Mouse (Mus musculus): Measurements from ENCODE around the gene Tnfrsf13c. TPM values are rescaled to one million over a fixed set of nuclear protein-coding genes. Genes with fewer than 3 reads are reported as not detected.

Tnfrsf13c gene
- polyA plus RNA-seq, 1 experiment = 1.9 TPM

GRCm38 (mm10) chr15:82181131-82181530 lies 43.0 kb downstream of the Tnfrsf13c start:
- TF ChIP-seq EP300 (IDR thresholded peaks at IDR 0.05; ENCODE audit: insufficient read depth, low read depth, low read length) (no peak), POLR2A (IDR thresholded peaks at IDR 0.05; ENCODE audit: insufficient read depth, low read length) (no peak), CTCF (IDR thresholded peaks at IDR 0.05; ENCODE audit: low read depth, low read length) (no peak)
- peaks cover 84% of the 10 kb centered on the region for H3K36me3 ChIP-seq (ENCODE audit: control insufficient read depth, insufficient read depth, low read length, poor library complexity, severe bottlenecking)
- no peak overlapping the region for H3K4me3 ChIP-seq (ENCODE audit: low read depth, low read length)
- no peak overlapping the region for H3K9ac ChIP-seq (ENCODE audit: low read depth, poor library complexity, severe bottlenecking)
- peaks cover 12% of the 10 kb centered on the region for H3K9me3 ChIP-seq (replicated peaks; ENCODE audit: control insufficient read depth, insufficient read depth, low read length, poor library complexity, severe bottlenecking)
- H3K27me3 ChIP-seq (ENCODE audit: control insufficient read depth, insufficient read depth, low read length, poor library complexity, severe bottlenecking) = no peaks in the 10 kb centered on the region
- H3K4me1 ChIP-seq (ENCODE audit: control insufficient read depth, insufficient read depth, low read length) = no peaks in the 10 kb centered on the region
- H3K27ac ChIP-seq (ENCODE audit: insufficient read depth, low read length) = no peak overlapping the region

GRCm38 (mm10) chr15:82177743-82178290 lies 46.4 kb downstream of the Tnfrsf13c start:
- no peak overlapping the region for H3K27ac ChIP-seq (ENCODE audit: insufficient read depth, low read length)
- H3K27me3 ChIP-seq (ENCODE audit: control insufficient read depth, insufficient read depth, low read length, poor library complexity, severe bottlenecking) = no peaks in the 10 kb centered on the region
- peaks cover 84% of the 10 kb centered on the region for H3K36me3 ChIP-seq (ENCODE audit: control insufficient read depth, insufficient read depth, low read length, poor library complexity, severe bottlenecking)
- TF ChIP-seq CTCF (IDR thresholded peaks at IDR 0.05; ENCODE audit: low read depth, low read length) (no peak), POLR2A (IDR thresholded peaks at IDR 0.05; ENCODE audit: insufficient read depth, low read length) (no peak), EP300 (IDR thresholded peaks at IDR 0.05; ENCODE audit: insufficient read depth, low read depth, low read length) (no peak)
- no peak overlapping the region; the same call in 1 of the 2 replicates for H3K9ac ChIP-seq (ENCODE audit: low read depth, poor library complexity, severe bottlenecking)
- peaks cover 12% of the 10 kb centered on the region for H3K9me3 ChIP-seq (replicated peaks; ENCODE audit: control insufficient read depth, insufficient read depth, low read length, poor library complexity, severe bottlenecking)
- no peak overlapping the region for H3K4me3 ChIP-seq (ENCODE audit: low read depth, low read length)
- H3K4me1 ChIP-seq (ENCODE audit: control insufficient read depth, insufficient read depth, low read length) = no peaks in the 10 kb centered on the region

- Histone ChIP-seq H3K36me3 (ENCODE audit: control insufficient read depth, insufficient read depth, low read length, poor library complexity, severe bottlenecking) (peaks cover 73% of the 10 kb centered on the region), H3K9me3 (replicated peaks; ENCODE audit: control insufficient read depth, insufficient read depth, low read length, poor library complexity, severe bottlenecking) (no peaks in the 10 kb centered on the region), H3K4me1 (ENCODE audit: control insufficient read depth, insufficient read depth, low read length) (no peaks in the 10 kb centered on the region), H3K9ac (ENCODE audit: low read depth, poor library complexity, severe bottlenecking) (no peak overlapping the region), H3K27me3 (ENCODE audit: control insufficient read depth, insufficient read depth, low read length, poor library complexity, severe bottlenecking) (no peaks in the 10 kb centered on the region), H3K4me3 (ENCODE audit: low read depth, low read length) (no peak overlapping the region), H3K27ac (ENCODE audit: insufficient read depth, low read length) (no peak overlapping the region)
- TF ChIP-seq POLR2A (IDR thresholded peaks at IDR 0.05; ENCODE audit: insufficient read depth, low read length) (no peak), CTCF (IDR thresholded peaks at IDR 0.05; ENCODE audit: low read depth, low read length) (no peak), EP300 (IDR thresholded peaks at IDR 0.05; ENCODE audit: insufficient read depth, low read depth, low read length) (no peak)
Observed at GRCm38 (mm10) chr15:82175091-82175490, 49.1 kb downstream of the Tnfrsf13c start.

GRCm38 (mm10) chr15:82172648-82173047 lies 51.5 kb downstream of the Tnfrsf13c start:
- H3K9ac ChIP-seq (ENCODE audit: low read depth, poor library complexity, severe bottlenecking) = no peak overlapping the region
- H3K4me3 ChIP-seq (ENCODE audit: low read depth, low read length) = no peak overlapping the region
- no peak overlapping the region for H3K27ac ChIP-seq (ENCODE audit: insufficient read depth, low read length)
- H3K4me1 ChIP-seq (ENCODE audit: control insufficient read depth, insufficient read depth, low read length) = no peaks in the 10 kb centered on the region
- H3K27me3 ChIP-seq (ENCODE audit: control insufficient read depth, insufficient read depth, low read length, poor library complexity, severe bottlenecking) = no peaks in the 10 kb centered on the region
- no peak for TF ChIP-seq POLR2A (IDR thresholded peaks at IDR 0.05; ENCODE audit: insufficient read depth, low read length)
- TF ChIP-seq CTCF (IDR thresholded peaks at IDR 0.05; ENCODE audit: low read depth, low read length) = no peak
- TF ChIP-seq EP300 (IDR thresholded peaks at IDR 0.05; ENCODE audit: insufficient read depth, low read depth, low read length) = no peak
- H3K36me3 ChIP-seq (ENCODE audit: control insufficient read depth, insufficient read depth, low read length, poor library complexity, severe bottlenecking) = peaks cover 49% of the 10 kb centered on the region
- H3K9me3 ChIP-seq (replicated peaks; ENCODE audit: control insufficient read depth, insufficient read depth, low read length, poor library complexity, severe bottlenecking) = no peaks in the 10 kb centered on the region

Other genes starting within 250 kb of the Tnfrsf13c start
- gene 1700029P11Rik, start 243.8 kb downstream of the Tnfrsf13c start, polyA plus RNA-seq (2011; ENCODE audit: insufficient read depth, insufficient read length, low read depth, missing spikeins) = 3.5 and 4.8 TPM in 2 replicates
- 98.6 and 131 TPM in 2 replicates for gene Xrcc6, start 236.5 kb downstream of the Tnfrsf13c start, polyA plus RNA-seq (2011; ENCODE audit: insufficient read depth, insufficient read length, low read depth, missing spikeins)
- 45.4 and 45.9 TPM in 2 replicates for gene Desi1, start 190.5 kb downstream of the Tnfrsf13c start, polyA plus RNA-seq (2011; ENCODE audit: insufficient read depth, insufficient read length, low read depth, missing spikeins)
- gene Snu13, start 176.8 kb downstream of the Tnfrsf13c start, polyA plus RNA-seq (2011; ENCODE audit: insufficient read depth, insufficient read length, low read depth, missing spikeins) = 271 and 279 TPM in 2 replicates
- gene 4930407I10Rik, start 165.2 kb downstream of the Tnfrsf13c start, polyA plus RNA-seq (2011; ENCODE audit: insufficient read depth, insufficient read length, low read depth, missing spikeins) = not detected in 2 replicates
- 0.23 TPM in 1 of 2 replicates, not detected in the other for gene Mei1, start 154.4 kb downstream of the Tnfrsf13c start, polyA plus RNA-seq (2011; ENCODE audit: insufficient read depth, insufficient read length, low read depth, missing spikeins)
- gene Ccdc134, start 96.4 kb downstream of the Tnfrsf13c start, polyA plus RNA-seq (2011; ENCODE audit: insufficient read depth, insufficient read length, low read depth, missing spikeins) = 13.7 and 15.0 TPM in 2 replicates
- 205 and 210 TPM in 2 replicates for gene Srebf2, start 77.2 kb downstream of the Tnfrsf13c start, polyA plus RNA-seq (2011; ENCODE audit: insufficient read depth, insufficient read length, low read depth, missing spikeins)
- gene Shisa8, start 11.6 kb downstream of the Tnfrsf13c start, polyA plus RNA-seq (2011; ENCODE audit: insufficient read depth, insufficient read length, low read depth, missing spikeins) = 6.8 and 7.4 TPM in 2 replicates
- gene Cenpm, start 20.4 kb upstream of the Tnfrsf13c start, polyA plus RNA-seq (2011; ENCODE audit: insufficient read depth, insufficient read length, low read depth, missing spikeins) = 43.2 and 52.0 TPM in 2 replicates
- gene 1500009C09Rik, start 28.0 kb upstream of the Tnfrsf13c start, polyA plus RNA-seq (2011; ENCODE audit: insufficient read depth, insufficient read length, low read depth, missing spikeins) = not detected in 2 replicates
- 8.8 and 9.7 TPM in 2 replicates for gene Sept3, start 50.5 kb upstream of the Tnfrsf13c start, polyA plus RNA-seq (2011; ENCODE audit: insufficient read depth, insufficient read length, low read depth, missing spikeins)
- 0.70 and 1.1 TPM in 2 replicates for gene Wbp2nl, start 74.6 kb upstream of the Tnfrsf13c start, polyA plus RNA-seq (2011; ENCODE audit: insufficient read depth, insufficient read length, low read depth, missing spikeins)
- 29.5 and 30.0 TPM in 2 replicates for gene Naga, start 114.6 kb upstream of the Tnfrsf13c start, polyA plus RNA-seq (2011; ENCODE audit: insufficient read depth, insufficient read length, low read depth, missing spikeins)
- 1.8 and 2.7 TPM in 2 replicates for gene Pheta2, start 114.6 kb upstream of the Tnfrsf13c start, polyA plus RNA-seq (2011; ENCODE audit: insufficient read depth, insufficient read length, low read depth, missing spikeins)
- 84.8 and 86.7 TPM in 2 replicates for gene Smdt1, start 114.6 kb upstream of the Tnfrsf13c start, polyA plus RNA-seq (2011; ENCODE audit: insufficient read depth, insufficient read length, low read depth, missing spikeins)
- gene Ndufa6, start 130.0 kb upstream of the Tnfrsf13c start, polyA plus RNA-seq (2011; ENCODE audit: insufficient read depth, insufficient read length, low read depth, missing spikeins) = 212 and 236 TPM in 2 replicates
- 1.1 and 1.9 TPM in 2 replicates for gene Cyp2d22, start 155.9 kb upstream of the Tnfrsf13c start, polyA plus RNA-seq (2011; ENCODE audit: insufficient read depth, insufficient read length, low read depth, missing spikeins)
- gene Cyp2d11, start 169.7 kb upstream of the Tnfrsf13c start, polyA plus RNA-seq (2011; ENCODE audit: insufficient read depth, insufficient read length, low read depth, missing spikeins) = not detected in 2 replicates
- not detected in 2 replicates for gene Cyp2d10, start 182.8 kb upstream of the Tnfrsf13c start, polyA plus RNA-seq (2011; ENCODE audit: insufficient read depth, insufficient read length, low read depth, missing spikeins)
- not detected in 2 replicates for gene Cyp2d9, start 209.1 kb upstream of the Tnfrsf13c start, polyA plus RNA-seq (2011; ENCODE audit: insufficient read depth, insufficient read length, low read depth, missing spikeins)